10 mouse cellular contexts compared by ENCODE assay signal in genomic region chr12:73997297-73998127, GRCm38 (mm10). TPM values are rescaled to one million over a fixed set of nuclear protein-coding genes. Genes with fewer than 3 reads are reported as not detected.
A peak's percentile ranks its signal among the peaks of the same experiment; 100 is the strongest.
DNase-seq lines count a peak whose midpoint lies in the region; ATAC-seq lines count a peak whose summit lies in the region.
"Had no signal": no experiment of that assay in that cellular context is flagged by ENCODE, and none has a peak within 500 bp of the region (broad histone marks: within the 10 kb centered on the region; RNA-seq: fewer than 3 reads in every experiment).

Gene Syt16, plus strand, starts transcription at chr12:73997661.

- intact Hi-C loops in heart, postnatal 25 days (cut with DNase I): no loop called here
- intact Hi-C loops in left cerebral cortex, postnatal 4 days (cut with DNase I): no loop called here

- 0 out of 2 replicates have a peak, but pooled peaks cover 2% of the 10 kb centered on the region for H3K4me1 ChIP-seq in heart, embryonic 16.5 days (ENCODE audit: control insufficient read depth, insufficient read depth, low read length)

- H3K27ac ChIP-seq in heart, embryonic 16.5 days (ENCODE audit: low read length): no peak within 1 kb of the TSS

- H3K27me3 ChIP-seq in heart, embryonic 16.5 days (ENCODE audit: control insufficient read depth, insufficient read depth, low read length): peaks cover 28% of the 10 kb centered on the region

- H3K4me3 ChIP-seq in heart, embryonic 16.5 days (ENCODE audit: low read length): peak within 1 kb of the TSS; percentile 61

- 1% methylated on average over 53 of the region's 67 CpGs for WGBS in heart, embryonic 16.5 days

- H3K36me3 ChIP-seq in heart, embryonic 16.5 days (ENCODE audit: control insufficient read depth, insufficient read depth): no peaks in the 10 kb centered on the region

- no peaks in the 10 kb centered on the region for H3K9me3 ChIP-seq in heart, embryonic 16.5 days (replicated peaks; ENCODE audit: control insufficient read depth, low read length)

- ATAC-seq in heart, embryonic 16.5 days (replicated peaks; ENCODE audit: extremely low read depth, insufficient read depth, low FRiP score): no peak

- peak within 1 kb of the TSS; percentile 67 for H3K9ac ChIP-seq in heart, embryonic 16.5 days (ENCODE audit: low read length)

- peak within 1 kb of the TSS; percentile 95 for H3K4me2 ChIP-seq in heart, embryonic 16.5 days (ENCODE audit: low read depth, low read length)

- no peak for DNase-seq in heart, postnatal 25 days (ENCODE audit: low spot score)
- peak; percentile 49 to 55 for DNase-seq in cerebellum, postnatal 14 days
- DNase-seq in frontal cortex, postnatal 36 days (ENCODE audit: low spot score in 2 of 2): peak; percentile 53 to 66
- DNase-seq in left cerebral cortex, postnatal 4 days: peak; percentile 43
- peak; percentile 63 for DNase-seq in retina, embryonic 14.5 days (ENCODE audit: low spot score)
- DNase-seq in urinary bladder, postnatal 25 days (ENCODE audit: low spot score): no peak
- no peak for DNase-seq in adrenal gland, adult 2 months

RNA-seq across cellular contexts. Expression of gene Syt16, which starts in this region (rescaled TPM):
- 0.17 and 0.24 TPM in 2 replicates for polyA plus RNA-seq in heart, embryonic 16.5 days (2015; fragmentation: Nextera tagmentation; extraction: Ambion mirVana)
- total RNA-seq in heart, postnatal 25 days (2021): not detected
- 100 to 1,000 TPM; 107 TPM for total RNA-seq in left cerebral cortex, postnatal 4 days (2021)
- under 1 TPM; 0.52 to 0.66 TPM for total RNA-seq in adrenal gland, adult 2 months (2021)
- polyA plus RNA-seq in adrenal gland, adult 2 months (2012; rRNA removed): 0.13 and 0.67 TPM in 2 replicates
- total RNA-seq: liver, adult 2 months; MEL had no signal
- polyA plus RNA-seq: liver, adult 2 months had no signal

Comparison
In these comparisons a context has a peak if more than half of its experiments do, and no peak if none do; other contexts are left out.
1. RNA of gene Syt16 (total RNA-seq): 107 TPM in left cerebral cortex, postnatal 4 days; 0.52 to 0.66 TPM in adrenal gland, adult 2 months and not detected in heart, postnatal 25 days; every median in the first group is over 10 times any median in the second.
2. DNase-seq: peak in cerebellum, postnatal 14 days (2 of 2), frontal cortex, postnatal 36 days (2 of 2), left cerebral cortex, postnatal 4 days (single experiment) and retina, embryonic 14.5 days (single experiment); none in heart, postnatal 25 days (single experiment), urinary bladder, postnatal 25 days (single experiment) and adrenal gland, adult 2 months (single experiment).